Mouse (Mus musculus): ENCODE measurements around the gene Eml1. TPM values are rescaled to one million over a fixed set of nuclear protein-coding genes. Genes with fewer than 3 reads are reported as not detected.

The Eml1 gene
- polyA plus RNA-seq, 1 experiment from 2014 or later: 109 TPM

DNA sequence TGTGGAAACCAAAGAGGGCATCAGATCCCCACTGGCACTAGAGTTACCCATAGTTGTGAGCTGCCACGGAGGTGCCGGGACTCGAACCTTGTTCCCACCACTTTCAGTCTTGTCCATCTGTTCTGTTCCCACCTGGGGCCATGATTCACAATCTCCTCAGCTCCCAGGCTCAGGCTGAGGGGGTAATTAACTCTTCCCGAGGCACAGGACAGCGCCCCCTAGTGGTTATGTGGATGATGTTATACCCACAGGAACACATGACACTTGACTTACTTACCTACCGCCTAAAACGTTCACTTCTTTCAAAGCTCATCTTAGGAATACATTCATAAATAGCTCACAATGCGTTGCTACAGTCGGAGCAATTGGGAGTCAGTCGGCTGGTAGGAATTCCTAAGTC, 165.7 kb downstream of the Eml1 start:
- no peak overlapping the region for H3K4me3 ChIP-seq (ENCODE audit: low read depth, low read length)
- H3K4me1 ChIP-seq (ENCODE audit: insufficient read depth): no peaks in the 10 kb centered on the region
- WGBS: 65% methylated on average over 10 of the region's 10 CpGs
- no peaks in the 10 kb centered on the region for H3K27me3 ChIP-seq (ENCODE audit: insufficient read depth, low read length)
- DNase-seq (peak; percentile 25), ATAC-seq (ENCODE audit: insufficient read depth) (no peak)
- TF ChIP-seq CTCF (IDR thresholded peaks at IDR 0.05; ENCODE audit: low read depth): peak; percentile 74
- H3K9ac ChIP-seq: no peak overlapping the region
- H3K4me2 ChIP-seq: no peak overlapping the region
- H3K36me3 ChIP-seq (ENCODE audit: insufficient read depth): peaks cover 41% of the 10 kb centered on the region
- H3K27ac ChIP-seq (ENCODE audit: low read depth): no peak overlapping the region
- H3K9me3 ChIP-seq (ENCODE audit: low read depth, low read length): no peaks in the 10 kb centered on the region

DNA sequence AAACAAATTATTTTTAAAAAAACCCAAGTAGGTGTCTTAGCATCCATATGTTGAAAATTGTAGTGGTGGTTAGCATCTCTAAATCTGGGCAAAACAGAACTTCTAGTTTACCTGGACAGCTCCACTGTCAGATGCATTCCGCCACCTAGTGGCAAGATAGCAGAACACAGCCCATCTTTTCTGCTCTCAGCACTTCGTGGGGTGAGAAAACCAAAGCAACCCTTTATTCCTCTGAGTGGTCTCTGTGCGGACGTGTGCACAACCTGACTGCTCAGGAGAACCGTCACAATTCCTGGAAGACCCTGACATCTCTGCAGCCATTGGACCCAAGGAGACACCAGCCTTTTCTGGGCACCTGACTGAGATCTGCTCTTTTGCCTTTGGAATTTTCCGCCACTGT, 170.3 kb downstream of the Eml1 start:
- no peaks in the 10 kb centered on the region for H3K9me3 ChIP-seq (ENCODE audit: low read depth, low read length)

DNA sequence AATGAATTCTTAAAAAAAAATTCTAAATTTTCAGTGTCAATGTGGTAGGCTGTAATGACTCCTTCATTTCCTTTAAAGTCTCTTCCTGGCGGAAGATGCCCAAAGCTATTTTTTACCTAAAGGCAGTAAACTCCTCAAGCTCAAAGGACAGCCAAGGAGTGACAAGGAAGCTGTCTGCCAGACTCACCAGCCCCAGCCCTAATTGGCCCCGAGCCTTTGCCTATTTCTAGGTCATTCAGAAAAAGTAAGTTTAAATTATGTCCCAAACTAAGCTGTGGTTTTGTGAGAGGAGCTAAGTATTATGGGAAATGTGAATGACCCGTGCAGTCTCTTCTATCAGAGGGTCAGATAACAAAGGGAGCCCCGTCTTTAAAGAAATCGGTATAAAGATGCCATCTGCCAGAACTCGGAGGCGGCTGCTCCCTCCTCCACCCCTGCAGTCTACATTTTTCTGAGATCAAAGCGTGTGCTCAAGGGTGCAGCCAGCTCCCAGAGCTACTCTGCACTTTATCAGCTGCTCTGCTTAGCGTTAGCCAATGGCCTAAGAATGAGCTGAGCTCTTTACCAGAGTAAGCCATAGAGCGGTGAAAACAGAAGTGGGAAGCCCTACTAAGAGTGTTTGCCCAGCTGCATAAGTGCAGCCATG, 175.9 kb downstream of the Eml1 start:
- H3K9me3 ChIP-seq (ENCODE audit: low read depth, low read length): no peaks in the 10 kb centered on the region
- peak overlapping the region; percentile 33 for H3K4me2 ChIP-seq
- TF ChIP-seq CTCF (IDR thresholded peaks at IDR 0.05; ENCODE audit: low read depth): no peak
- H3K4me3 ChIP-seq (ENCODE audit: low read depth, low read length): no peak overlapping the region
- peak overlapping the region; percentile 80 for H3K27ac ChIP-seq (ENCODE audit: low read depth)
- H3K36me3 ChIP-seq (ENCODE audit: insufficient read depth): no peaks in the 10 kb centered on the region
- H3K27me3 ChIP-seq (ENCODE audit: insufficient read depth, low read length): no peaks in the 10 kb centered on the region
- 5% methylated on average over 10 of the region's 10 CpGs for WGBS
- DNase-seq (peak; percentile 75), ATAC-seq (ENCODE audit: insufficient read depth) (peak; percentile 85)
- no peak overlapping the region for H3K9ac ChIP-seq
- peaks cover 2% of the 10 kb centered on the region; the same call in 1 of the 2 replicates for H3K4me1 ChIP-seq (ENCODE audit: insufficient read depth)

More for the DNA sequence above, 170.3 kb downstream of the Eml1 start:
- Histone ChIP-seq H3K27ac (ENCODE audit: low read depth) (no peak overlapping the region), H3K4me1 (ENCODE audit: insufficient read depth) (no peaks in the 10 kb centered on the region), H3K9ac (no peak overlapping the region), H3K4me2 (no peak overlapping the region), H3K36me3 (ENCODE audit: insufficient read depth) (peaks cover 30% of the 10 kb centered on the region), H3K4me3 (ENCODE audit: low read depth, low read length) (no peak overlapping the region), H3K27me3 (ENCODE audit: insufficient read depth, low read length) (no peaks in the 10 kb centered on the region)
- ATAC-seq (ENCODE audit: insufficient read depth) (no peak), DNase-seq (peak; percentile 83)
- 21% methylated on average over 6 of the region's 6 CpGs for WGBS
- peak; percentile 88 for TF ChIP-seq CTCF (IDR thresholded peaks at IDR 0.05; ENCODE audit: low read depth)

DNA sequence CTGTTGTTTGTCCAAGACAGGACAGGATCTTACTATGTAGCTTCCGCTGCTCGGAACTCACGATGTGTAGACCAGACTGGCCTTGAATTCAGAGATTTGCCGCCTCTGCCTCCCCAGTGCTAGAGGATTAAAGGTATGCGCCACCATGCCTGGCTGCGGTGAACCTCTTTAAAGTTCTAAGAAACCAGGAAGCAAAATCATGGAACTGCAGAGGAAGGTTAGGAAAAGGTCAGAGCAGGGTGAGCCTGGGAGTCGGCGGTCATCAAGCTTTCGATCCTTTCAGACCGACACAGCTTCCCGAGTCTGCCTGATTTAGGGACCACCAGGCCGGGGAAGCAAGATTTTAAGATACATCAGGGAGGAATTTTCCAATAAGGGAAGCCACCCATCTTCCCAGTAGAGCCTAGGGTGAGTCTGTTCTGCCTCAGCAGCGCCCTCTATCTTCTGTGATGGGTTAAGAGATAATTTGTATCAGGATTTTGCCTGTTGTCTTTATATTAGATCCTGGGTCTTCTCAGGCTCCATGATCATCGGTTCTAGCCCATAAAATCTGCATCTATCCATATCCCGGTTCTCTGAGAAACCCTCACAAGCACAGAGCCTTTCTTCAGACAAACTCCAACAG, 176.6 kb downstream of the Eml1 start:
- ATAC-seq (ENCODE audit: insufficient read depth): peak; percentile 25; the same call in 1 of the 2 replicates
- Histone ChIP-seq H3K36me3 (ENCODE audit: insufficient read depth) (no peaks in the 10 kb centered on the region), H3K4me3 (ENCODE audit: low read depth, low read length) (no peak overlapping the region), H3K4me2 (peak overlapping the region; percentile 33), H3K4me1 (ENCODE audit: insufficient read depth) (peaks cover 2% of the 10 kb centered on the region; the same call in 1 of the 2 replicates), H3K27ac (ENCODE audit: low read depth) (peak overlapping the region; percentile 80), H3K9ac (no peak overlapping the region), H3K9me3 (ENCODE audit: low read depth, low read length) (no peaks in the 10 kb centered on the region), H3K27me3 (ENCODE audit: insufficient read depth, low read length) (no peaks in the 10 kb centered on the region)
- WGBS: 62% methylated on average over 15 of the region's 15 CpGs
- DNase-seq: peak; percentile 32
- TF ChIP-seq CTCF (IDR thresholded peaks at IDR 0.05; ENCODE audit: low read depth): no peak; the same call in 1 of the 2 replicates

DNA sequence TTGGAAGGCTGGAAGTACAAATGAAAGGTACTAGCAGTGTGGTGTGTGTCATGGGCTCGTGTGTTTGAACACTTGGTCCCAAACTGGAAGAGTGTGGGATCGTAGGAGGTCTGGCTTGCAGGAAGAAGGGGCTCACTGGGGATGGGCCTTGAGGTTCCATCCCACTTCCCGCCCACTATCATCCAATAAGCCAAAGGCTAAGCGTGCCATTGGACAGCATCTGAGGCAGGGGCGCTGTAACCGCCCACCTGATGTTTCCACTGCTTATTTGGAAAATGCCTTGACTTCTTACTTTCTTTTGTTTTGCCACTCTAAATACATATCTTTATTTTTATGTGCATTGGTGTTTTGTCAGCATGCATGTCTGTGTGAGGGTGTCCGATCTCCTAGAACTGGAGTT, 181.0 kb downstream of the Eml1 start:
- ATAC-seq (ENCODE audit: insufficient read depth): no peak
- no peak overlapping the region for H3K27ac ChIP-seq (ENCODE audit: low read depth)
- TF ChIP-seq CTCF (IDR thresholded peaks at IDR 0.05; ENCODE audit: low read depth): no peak
- H3K4me1 ChIP-seq (ENCODE audit: insufficient read depth): peaks cover 5% of the 10 kb centered on the region
- no peaks in the 10 kb centered on the region for H3K36me3 ChIP-seq (ENCODE audit: insufficient read depth)
- H3K27me3 ChIP-seq (ENCODE audit: insufficient read depth, low read length): no peaks in the 10 kb centered on the region
- no peaks in the 10 kb centered on the region for H3K9me3 ChIP-seq (ENCODE audit: low read depth, low read length)
- DNase-seq: no peak
- no peak overlapping the region for H3K9ac ChIP-seq
- 73% methylated on average over 7 of the region's 7 CpGs for WGBS
- no peak overlapping the region for H3K4me2 ChIP-seq
- no peak overlapping the region for H3K4me3 ChIP-seq (ENCODE audit: low read depth, low read length)

DNA sequence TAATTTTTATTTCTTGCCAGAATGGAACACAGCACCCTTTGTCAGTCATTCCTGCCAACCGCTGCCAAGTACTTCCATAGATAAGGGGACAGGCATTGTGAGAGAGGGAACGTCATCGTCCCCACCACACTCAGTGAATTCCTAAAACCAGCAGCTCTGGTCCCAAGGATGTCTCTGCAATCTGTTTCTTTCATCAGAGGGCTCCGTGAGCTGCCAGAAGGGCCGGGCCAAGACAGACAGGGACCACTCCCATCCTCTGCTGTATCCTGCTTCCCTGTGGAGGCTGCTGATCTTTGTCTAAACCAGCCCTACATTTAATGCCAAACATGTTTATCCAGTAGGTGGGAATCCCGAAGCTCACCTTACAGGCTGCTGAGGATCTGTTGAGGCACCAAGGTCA, 182.3 kb downstream of the Eml1 start:
- ATAC-seq (ENCODE audit: insufficient read depth) (no peak), DNase-seq (peak; percentile 34)
- no peak for TF ChIP-seq CTCF (IDR thresholded peaks at IDR 0.05; ENCODE audit: low read depth)
- H3K27me3 ChIP-seq (ENCODE audit: insufficient read depth, low read length): no peaks in the 10 kb centered on the region
- peaks cover 9% of the 10 kb centered on the region for H3K4me1 ChIP-seq (ENCODE audit: insufficient read depth)
- no peak overlapping the region for H3K9ac ChIP-seq
- H3K9me3 ChIP-seq (ENCODE audit: low read depth, low read length): no peaks in the 10 kb centered on the region
- 33% methylated on average over 6 of the region's 6 CpGs for WGBS
- no peak overlapping the region for H3K4me3 ChIP-seq (ENCODE audit: low read depth, low read length)
- no peak overlapping the region for H3K4me2 ChIP-seq
- H3K36me3 ChIP-seq (ENCODE audit: insufficient read depth): no peaks in the 10 kb centered on the region
- H3K27ac ChIP-seq (ENCODE audit: low read depth): 0 out of 2 replicates have a peak overlapping the region, but pooled peaks have one; percentile 5

DNA sequence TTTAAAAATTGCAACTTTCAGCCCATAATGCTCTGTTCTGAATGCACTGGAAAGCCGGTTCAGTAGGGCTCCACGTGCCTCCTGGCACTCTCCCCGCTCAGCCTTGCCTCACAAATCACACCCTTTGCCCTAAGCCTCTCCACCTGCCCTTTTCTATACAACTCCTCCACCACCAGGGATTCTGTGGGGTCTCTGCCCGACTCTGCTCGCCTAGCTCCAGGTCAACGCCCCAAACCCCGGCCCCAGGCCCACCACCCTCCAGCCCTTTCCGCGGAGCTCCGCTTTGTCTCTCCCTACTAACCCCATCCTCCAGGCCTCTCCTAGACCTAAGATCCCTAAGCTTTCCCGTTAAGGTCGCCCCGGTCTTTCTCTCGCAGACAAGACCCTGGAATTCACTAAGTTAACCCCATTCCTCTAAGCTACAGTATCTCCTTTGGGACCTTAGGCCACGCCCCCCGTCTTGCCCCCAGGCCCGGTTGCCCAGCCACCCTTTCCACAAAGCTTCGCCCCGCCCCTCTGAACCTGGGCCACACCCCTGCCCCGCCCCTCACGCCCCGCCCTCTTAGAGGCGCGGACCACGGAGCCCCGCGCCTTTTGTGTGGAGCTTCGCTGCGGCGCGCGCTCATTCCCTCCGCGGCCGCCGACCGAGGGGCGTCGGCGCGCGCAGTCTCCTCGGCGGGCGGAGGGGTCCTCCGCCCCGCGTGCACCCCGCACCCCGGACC, 183.5 kb downstream of the Eml1 start, which contains the start of gene Evl:
Evl (plus strand) TSS at position 601 of the 722 bp plus-strand sequence.
- Histone ChIP-seq H3K27me3 (ENCODE audit: insufficient read depth, low read length) (no peaks in the 10 kb centered on the region), H3K4me3 (ENCODE audit: low read depth, low read length) (peak within 1 kb of the TSS; percentile 97), H3K9me3 (ENCODE audit: low read depth, low read length) (no peaks in the 10 kb centered on the region), H3K27ac (ENCODE audit: low read depth) (peak within 1 kb of the TSS; percentile 83), H3K4me2 (peak within 1 kb of the TSS; percentile 75), H3K36me3 (ENCODE audit: insufficient read depth) (no peaks in the 10 kb centered on the region), H3K9ac (peak within 1 kb of the TSS; percentile 88), H3K4me1 (ENCODE audit: insufficient read depth) (peaks cover 11% of the 10 kb centered on the region)
- no peak for TF ChIP-seq CTCF (IDR thresholded peaks at IDR 0.05; ENCODE audit: low read depth)
- ATAC-seq (ENCODE audit: insufficient read depth) (peak; percentile 89), DNase-seq (peak; percentile 93)
- 1% methylated on average over 50 of the region's 50 CpGs for whole genome bisulfite sequencing

All from lung, embryonic 14.5 days (tissue).